Comparison of ENCODE assay signal across 26 mouse cellular contexts in the genomic region with DNA sequence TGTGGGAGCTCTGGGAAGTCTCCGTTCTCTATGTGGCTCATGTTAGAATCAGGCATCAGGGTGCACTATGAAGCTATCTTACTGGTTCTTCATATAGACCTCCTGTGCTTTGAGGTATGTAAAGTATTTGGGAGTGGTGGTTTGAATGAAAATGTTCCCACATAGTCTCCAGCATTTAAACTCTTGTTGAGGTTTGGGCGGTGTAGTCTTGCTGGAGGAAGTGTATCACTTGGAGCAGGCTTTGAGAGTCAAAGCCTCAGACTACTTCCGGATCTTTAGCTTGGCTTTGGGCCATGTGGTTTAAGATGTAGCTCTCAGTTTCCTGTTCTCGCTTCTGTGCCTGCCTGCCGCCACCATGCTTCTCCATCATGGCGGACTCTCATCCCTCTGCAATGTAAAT. TPM values are rescaled to one million over a fixed set of nuclear protein-coding genes. Genes with fewer than 3 reads are reported as not detected.
"Had no signal": no experiment of that assay in that cellular context is flagged by ENCODE, and none has a peak within 500 bp of the region (broad histone marks: within the 10 kb centered on the region; RNA-seq: fewer than 3 reads in every experiment).

No protein-coding gene starts in this region.

- H3K27me3 ChIP-seq: intestine, embryonic 15.5 days had no signal

- ATAC-seq: hindbrain, embryonic 16.5 days; inflammation-experienced regulatory T-cells, adult 6 months; intestine, embryonic 15.5 days; intestine, postnatal 0 days had no signal

- H3K9ac ChIP-seq: hindbrain, embryonic 12.5 days; hindbrain, embryonic 14.5 days; intestine, embryonic 15.5 days; limb, embryonic 12.5 days had no signal

- DNase-seq: gastrocnemius, adult 2 months; gastrocnemius, postnatal 10 days; gastrocnemius, postnatal 25 days; heart, adult 18-20 months; heart, postnatal 10 days; heart, postnatal 4 days; kidney, adult 18-20 months; kidney, adult 8-10 months; kidney, postnatal 10 days; kidney, postnatal 25 days; kidney, postnatal 4 days; liver had no signal

- H3K4me3 ChIP-seq: gastrocnemius, adult 2 months; hindbrain, embryonic 10.5 days; hindbrain, embryonic 12.5 days; intestine, embryonic 15.5 days; layer of hippocampus, adult 2 months; left cerebral cortex, adult 2 months; limb, embryonic 10.5 days; limb, embryonic 12.5 days had no signal

- H3K4me1 ChIP-seq: intestine, embryonic 15.5 days had no signal

- H3K27ac ChIP-seq: gastrocnemius, adult 2 months; hindbrain, embryonic 10.5 days; hindbrain, embryonic 12.5 days; hindbrain, embryonic 14.5 days; intestine, embryonic 15.5 days; layer of hippocampus, adult 2 months; left cerebral cortex, adult 2 months; limb, embryonic 10.5 days; limb, embryonic 12.5 days had no signal

- H3K4me2 ChIP-seq: heart, embryonic 11.5 days; hindbrain, embryonic 12.5 days; hindbrain, embryonic 14.5 days; intestine, embryonic 15.5 days; limb, embryonic 12.5 days; liver, embryonic 11.5 days had no signal

- H3K36me3 ChIP-seq: hindbrain, embryonic 10.5 days; hindbrain, embryonic 12.5 days; intestine, embryonic 15.5 days; limb, embryonic 10.5 days; limb, embryonic 12.5 days had no signal

- H3K9me3 ChIP-seq: hindbrain, embryonic 12.5 days; intestine, embryonic 15.5 days had no signal

RNA-seq across cellular contexts. Expression of a gene that starts 25.5 kb away (rescaled TPM):
- polyA plus RNA-seq: inflammation-experienced regulatory T-cells, adult 6 months had no signal

RNA-seq across cellular contexts. Expression of a gene that starts 52.6 kb away (rescaled TPM):
- polyA plus RNA-seq: frontal cortex, adult 2 months; hindbrain, embryonic 10.5 days; hindbrain, embryonic 12.5 days; hindbrain, embryonic 14.5 days; hindbrain, embryonic 16.5 days; inflammation-experienced regulatory T-cells, adult 6 months; limb, embryonic 10.5 days had no signal
